Mouse (Mus musculus) adrenal gland, adult 8-10 months (tissue): ENCODE measurements around the gene Hist1h1b. TPM values are rescaled to one million over a fixed set of nuclear protein-coding genes. Genes with fewer than 3 reads are reported as not detected.

Source experiments
- microRNA-seq, 2 experiments: library from miRNA; unstranded; fragments of <30 nt; microRNA quantifications; one replicate each; pipeline ENCODE4 v1.2.0; 2022
- total RNA-seq, 4 experiments: library from RNA; stranded (reverse); gene quantifications; 2 replicates each; pipeline ENCODE4 v1.2.4; 2022

Hist1h1b gene
- total RNA-seq, 4 experiments from 2014 or later: 13.2 to 18.9 (median 15.8) TPM

Small RNA genes within 50 kb of the gene (microRNA-seq; reads per million reads assigned to microRNA genes)
- gene Gm19658 (0 reads per million in 2 experiments), gene Gm44346 (0 reads per million in 2 experiments), gene Gm44454 (0 reads per million in 2 experiments)

Other genes starting within 250 kb of the Hist1h1b start
- 10 to 100 TPM; 20.4 to 30.2 (median 26.0) TPM for gene Zkscan8, start 249.5 kb downstream of the Hist1h1b start, total RNA-seq
- gene Olfr1366, start 237.8 kb downstream of the Hist1h1b start, total RNA-seq: not detected
- gene Olfr1535, start 220.7 kb downstream of the Hist1h1b start, total RNA-seq: not detected
- not detected for gene Olfr1364, start 198.9 kb downstream of the Hist1h1b start, total RNA-seq
- not detected for gene Olfr1362, start 166.6 kb downstream of the Hist1h1b start, total RNA-seq
- not detected for gene Olfr11, start 138.1 kb downstream of the Hist1h1b start, total RNA-seq
- not detected for gene Olfr1361, start 117.2 kb downstream of the Hist1h1b start, total RNA-seq
- gene Olfr1360, start 103.2 kb downstream of the Hist1h1b start, total RNA-seq: not detected
- gene Olfr1359, start 82.5 kb downstream of the Hist1h1b start, total RNA-seq: not detected
- 10 to 100 TPM; 19.0 to 38.1 (median 29.8) TPM for gene Hist1h2bl, start 64.5 kb downstream of the Hist1h1b start, total RNA-seq
- gene Hist1h2ai, start 64.2 kb downstream of the Hist1h1b start, total RNA-seq: 1 to 10 TPM; 2.1 to 9.9 (median 7.2) TPM
- gene Hist1h3h, start 63.0 kb downstream of the Hist1h1b start, total RNA-seq: 10 to 100 TPM; 23.6 to 39.6 (median 35.8) TPM
- 1 to 10 TPM; 3.7 to 7.9 (median 5.3) TPM for gene Hist1h2bm, start 58.6 kb downstream of the Hist1h1b start, total RNA-seq
- gene Hist1h4j, start 45.6 kb downstream of the Hist1h1b start, total RNA-seq: 10 to 100 TPM in 3 of 4 experiments, 1 to 10 TPM in 1; 7.2 to 11.3 (median 10.4) TPM
- 100 to 1,000 TPM in 3 of 4 experiments, 10 to 100 TPM in 1; 68.3 to 123 (median 109) TPM for gene Hist1h4k, start 30.1 kb downstream of the Hist1h1b start, total RNA-seq
- gene Hist1h2ak, start 26.8 kb downstream of the Hist1h1b start, total RNA-seq: 10 to 100 TPM in 1 of 4 experiments, 1 to 10 TPM in 3; 6.2 to 10.4 (median 7.6) TPM
- gene Hist1h2bn, start 26.5 kb downstream of the Hist1h1b start, total RNA-seq: 10 to 100 TPM; 10.1 to 17.6 (median 15.3) TPM
- 10 to 100 TPM; 45.2 to 52.5 (median 48.0) TPM for gene Hist1h3i, start 2.7 kb upstream of the Hist1h1b start, total RNA-seq
- gene Hist1h2an, start 6.6 kb upstream of the Hist1h1b start, total RNA-seq: 1 to 10 TPM in 2 of 4 experiments, not detected in 2; 2.7 to 7.2 TPM
- 10 to 100 TPM in 1 of 4 experiments, 1 to 10 TPM in 3; 6.0 to 15.5 (median 8.6) TPM for gene Hist1h2bp, start 6.8 kb upstream of the Hist1h1b start, total RNA-seq
- gene Hist1h2bq, start 29.6 kb upstream of the Hist1h1b start, total RNA-seq: 10 to 100 TPM; 62.2 to 78.1 (median 68.0) TPM
- gene Hist1h2ao, start 29.8 kb upstream of the Hist1h1b start, total RNA-seq: 10 to 100 TPM in 3 of 4 experiments, 1 to 10 TPM in 1; 6.1 to 36.2 (median 24.9) TPM
- gene Hist1h4m, start 31.1 kb upstream of the Hist1h1b start, total RNA-seq: 100 to 1,000 TPM; 110 to 175 (median 150) TPM
- 100 to 1,000 TPM in 2 of 4 experiments, 10 to 100 TPM in 2; 56.8 to 227 (median 113) TPM for gene Hist1h4n, start 51.6 kb upstream of the Hist1h1b start, total RNA-seq
- gene Hist1h2ap, start 52.9 kb upstream of the Hist1h1b start, total RNA-seq: 10 to 100 TPM; 19.8 to 45.6 (median 32.3) TPM
- 10 to 100 TPM; 63.3 to 78.8 (median 69.1) TPM for gene Hist1h2br, start 53.1 kb upstream of the Hist1h1b start, total RNA-seq
- gene Zfp184, start 164.5 kb upstream of the Hist1h1b start, total RNA-seq: 1 to 10 TPM; 1.5 to 6.2 (median 3.6) TPM
- not detected for gene Pom121l2, start 200.6 kb upstream of the Hist1h1b start, total RNA-seq
- gene Prss16, start 229.1 kb upstream of the Hist1h1b start, total RNA-seq: under 1 TPM in 2 of 4 experiments, not detected in 2; 0.63 to 0.70 TPM